Mouse (Mus musculus) liver, embryonic 16.5 days (tissue): ENCODE measurements around the gene Ybx1. TPM values are rescaled to one million over a fixed set of nuclear protein-coding genes. Genes with fewer than 3 reads are reported as not detected.

ENCODE experiments used
- ATAC-seq: fragments of 200-750 bp; cut with Nextera tagmentation; 2 replicates; pipeline ENCODE4 v1.8.0; 2017; ENCODE audit warnings: low read depth, mild to moderate bottlenecking, moderate number of reproducible peaks, moderate library complexity
- H3K27ac ChIP-seq: fragments of 300-500 bp; sonication (generic); 2 replicates; pipeline ENCODE4 v1.5.1; 2014; ENCODE audit warnings: mild to moderate bottlenecking, low read length
- H3K27me3 ChIP-seq: fragments of 300-500 bp; sonication (generic); 2 replicates; pipeline ENCODE4 v1.6.1; 2014; ENCODE audit warnings: low read depth, low read length, mixed read lengths; ENCODE audit not compliant: control insufficient read depth, insufficient read depth
- H3K36me3 ChIP-seq: fragments of 300-500 bp; sonication (generic); 2 replicates; pipeline ENCODE4 v1.6.1; 2014; ENCODE audit warnings: mild to moderate bottlenecking; ENCODE audit not compliant: control insufficient read depth, insufficient read depth
- H3K4me1 ChIP-seq: fragments of 300-500 bp; sonication (generic); 2 replicates; pipeline ENCODE4 v1.6.1; 2014; ENCODE audit warnings: low read depth, low read length, mixed read lengths; ENCODE audit not compliant: control insufficient read depth
- H3K4me2 ChIP-seq: fragments of 300-500 bp; sonication (generic); 2 replicates; pipeline ENCODE4 v1.6.1; 2014; ENCODE audit warnings: low read depth, low read length, mixed read lengths
- H3K4me3 ChIP-seq: fragments of 300-500 bp; sonication (generic); 2 replicates; pipeline ENCODE4 v1.5.1; 2014; ENCODE audit warnings: low read depth, mild to moderate bottlenecking, low read length
- H3K9ac ChIP-seq: fragments of 300-500 bp; sonication (generic); 2 replicates; pipeline ENCODE4 v1.6.1; 2014; ENCODE audit warnings: low read depth, low read length
- H3K9me3 ChIP-seq: fragments of 300-500 bp; sonication (generic); replicated peaks from 2 replicates; pipeline ENCODE4 v1.6.1; 2016; ENCODE audit warnings: low read length; ENCODE audit not compliant: control insufficient read depth
- WGBS: fragments of 180-500 bp; shearing (Covaris S2); extraction: QIAGEN DNeasy Blood & Tissue Kit; methylation state at CpG from one replicate; pipeline ENCODE4 v1.1.7; 2014; ENCODE audit not compliant: insufficient replicate concordance; 5-methylcytosine and 5-hydroxymethylcytosine counted together
- polyA plus RNA-seq: library from polyadenylated mRNA; unstranded; fragments of >200 nt; fragmentation: Nextera tagmentation; extraction: Ambion mirVana; gene quantifications from 2 replicates; pipeline ENCODE4 v1.2.1, GENCODE M21; 2015

Gene Ybx1
- polyA plus RNA-seq, 1 experiment from 2014 or later = 152 TPM

- H3K36me3 ChIP-seq = no peaks in the 10 kb centered on the region
- no peak overlapping the region for H3K9ac ChIP-seq
- H3K27me3 ChIP-seq = no peaks in the 10 kb centered on the region
- H3K4me3 ChIP-seq = no peak overlapping the region
- ATAC-seq = peak; percentile 54; the same call in 1 of the 2 replicates
- H3K4me1 ChIP-seq = no peaks in the 10 kb centered on the region
- H3K27ac ChIP-seq = no peak overlapping the region
- no peaks in the 10 kb centered on the region for H3K9me3 ChIP-seq
- 58% methylated on average over 15 of the region's 15 CpGs for WGBS
- H3K4me2 ChIP-seq = no peak overlapping the region
These were observed 34.8 kb downstream of the Ybx1 start for GRCm38 (mm10) chr4:119259344-119260254.

- Histone ChIP-seq H3K4me1 (no peaks in the 10 kb centered on the region), H3K9me3 (no peaks in the 10 kb centered on the region), H3K4me2 (no peak overlapping the region), H3K36me3 (no peaks in the 10 kb centered on the region), H3K9ac (no peak overlapping the region), H3K27ac (no peak overlapping the region), H3K4me3 (no peak overlapping the region), H3K27me3 (no peaks in the 10 kb centered on the region)
- no peak for ATAC-seq
- 69% methylated on average over 6 of the region's 6 CpGs for WGBS
These were observed 37.3 kb downstream of the Ybx1 start for GRCm38 (mm10) chr4:119257083-119257482.

- no peak for ATAC-seq
- Histone ChIP-seq H3K9me3 (no peaks in the 10 kb centered on the region), H3K27ac (no peak within 1 kb of the TSS), H3K36me3 (no peaks in the 10 kb centered on the region), H3K4me2 (no peak within 1 kb of the TSS), H3K27me3 (no peaks in the 10 kb centered on the region), H3K4me3 (no peak within 1 kb of the TSS), H3K4me1 (no peaks in the 10 kb centered on the region), H3K9ac (no peak within 1 kb of the TSS)
- WGBS = 71% methylated on average over 12 of the region's 12 CpGs
These were observed 39.1 kb downstream of the Ybx1 start, which contains the start of gene Cldn19 for GRCm38 (mm10) chr4:119255351-119255750. TSS of gene Cldn19 (plus strand) at chr4:119255414.

- Histone ChIP-seq H3K27ac (no peak overlapping the region), H3K4me3 (no peak overlapping the region), H3K27me3 (no peaks in the 10 kb centered on the region), H3K4me2 (no peak overlapping the region), H3K36me3 (no peaks in the 10 kb centered on the region), H3K9me3 (no peaks in the 10 kb centered on the region), H3K9ac (no peak overlapping the region), H3K4me1 (no peaks in the 10 kb centered on the region)
- no peak for ATAC-seq
- 57% methylated on average over 9 of the region's 9 CpGs for WGBS
These were observed 40.3 kb downstream of the Ybx1 start for GRCm38 (mm10) chr4:119254012-119254618.

GRCm38 (mm10) chr4:119252025-119252808, 42.2 kb downstream of the Ybx1 start:
- H3K27me3 ChIP-seq = no peaks in the 10 kb centered on the region
- no peak for ATAC-seq
- WGBS = 47% methylated on average over 7 of the region's 7 CpGs

GRCm38 (mm10) chr4:119248407-119248965, 45.9 kb downstream of the Ybx1 start:
- H3K36me3 ChIP-seq = no peaks in the 10 kb centered on the region
- WGBS = 76% methylated on average over 11 of the region's 11 CpGs
- no peaks in the 10 kb centered on the region for H3K9me3 ChIP-seq
- no peak overlapping the region for H3K27ac ChIP-seq
- no peak overlapping the region for H3K4me3 ChIP-seq
- no peak for ATAC-seq
- no peaks in the 10 kb centered on the region for H3K27me3 ChIP-seq
- no peak overlapping the region for H3K9ac ChIP-seq
- H3K4me2 ChIP-seq = no peak overlapping the region
- no peaks in the 10 kb centered on the region for H3K4me1 ChIP-seq

More at GRCm38 (mm10) chr4:119252025-119252808, 42.2 kb downstream of the Ybx1 start:
- H3K4me1 ChIP-seq = no peaks in the 10 kb centered on the region
- H3K4me3 ChIP-seq = no peak overlapping the region
- no peak overlapping the region for H3K27ac ChIP-seq
- H3K4me2 ChIP-seq = no peak overlapping the region
- H3K9ac ChIP-seq = no peak overlapping the region
- H3K36me3 ChIP-seq = no peaks in the 10 kb centered on the region
- H3K9me3 ChIP-seq = no peaks in the 10 kb centered on the region

GRCm38 (mm10) chr4:119247462-119248235, 46.8 kb downstream of the Ybx1 start:
- H3K4me2 ChIP-seq = no peak overlapping the region
- H3K4me1 ChIP-seq = no peaks in the 10 kb centered on the region
- H3K36me3 ChIP-seq = no peaks in the 10 kb centered on the region
- H3K9me3 ChIP-seq = no peaks in the 10 kb centered on the region
- no peak overlapping the region for H3K4me3 ChIP-seq
- ATAC-seq = no peak
- WGBS = 34% methylated on average over 13 of the region's 13 CpGs
- no peaks in the 10 kb centered on the region for H3K27me3 ChIP-seq
- no peak overlapping the region for H3K27ac ChIP-seq
- no peak overlapping the region for H3K9ac ChIP-seq

DNA sequence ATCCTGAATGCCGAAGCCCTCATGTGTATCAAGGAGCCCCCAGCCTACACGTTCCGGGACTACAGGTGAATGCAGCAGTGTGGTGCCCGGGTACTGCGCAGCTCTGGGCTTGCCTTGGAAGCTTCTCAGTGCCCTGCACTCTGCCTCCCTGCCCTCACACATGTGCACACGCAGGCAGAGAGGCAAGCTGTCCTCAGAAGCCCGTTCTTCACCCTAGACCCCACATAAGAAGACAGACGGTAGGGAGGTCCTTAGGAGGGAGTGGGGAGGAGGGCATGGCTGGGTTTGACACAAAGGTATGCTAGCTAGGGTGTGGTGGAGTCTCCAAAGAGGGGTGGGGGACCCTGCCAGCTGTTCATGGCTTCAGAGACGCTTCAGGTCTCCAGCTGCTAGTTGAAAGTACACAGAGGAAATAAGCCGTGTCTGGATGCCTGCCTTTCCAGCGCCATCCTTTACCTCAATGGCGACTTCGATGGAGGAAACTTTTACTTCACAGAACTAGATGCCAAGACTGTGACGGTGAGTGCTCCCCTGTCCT, 47.6 kb downstream of the Ybx1 start:
- Histone ChIP-seq H3K36me3 (no peaks in the 10 kb centered on the region), H3K27me3 (no peaks in the 10 kb centered on the region), H3K9me3 (no peaks in the 10 kb centered on the region), H3K4me2 (no peak overlapping the region), H3K27ac (no peak overlapping the region), H3K4me1 (no peaks in the 10 kb centered on the region), H3K9ac (no peak overlapping the region), H3K4me3 (no peak overlapping the region)
- no peak for ATAC-seq
- WGBS = 69% methylated on average over 14 of the region's 14 CpGs
